Mouse (Mus musculus) heart, embryonic 10.5 days (tissue): ENCODE results near the gene Osbpl5. TPM values are rescaled to one million over a fixed set of nuclear protein-coding genes. Genes with fewer than 3 reads are reported as not detected.

ENCODE experiments used
- DNase-seq: peaks from one replicate; pipeline ENCODE4 v3.0.0-alpha.2; 2017; ENCODE audit warnings: low spot score
- H3K27ac ChIP-seq: fragments of 300-500 bp; sonication (generic); 2 replicates; pipeline ENCODE4 v1.5.1; 2016; ENCODE audit warnings: mild to moderate bottlenecking
- H3K27me3 ChIP-seq: fragments of 300-500 bp; sonication (generic); 2 replicates; pipeline ENCODE4 v1.6.1; 2016; ENCODE audit warnings: mild to moderate bottlenecking; ENCODE audit not compliant: poor library complexity, insufficient read depth, severe bottlenecking
- H3K36me3 ChIP-seq: fragments of 300-500 bp; sonication (generic); 2 replicates; pipeline ENCODE4 v1.6.1; 2016; ENCODE audit warnings: mild to moderate bottlenecking, moderate library complexity
- H3K4me1 ChIP-seq: fragments of 300-500 bp; sonication (generic); 2 replicates; pipeline ENCODE4 v1.6.1; 2016; ENCODE audit warnings: mild to moderate bottlenecking
- H3K4me3 ChIP-seq: fragments of 300-500 bp; sonication (generic); 2 replicates; pipeline ENCODE4 v1.5.1; 2016; ENCODE audit warnings: mild to moderate bottlenecking, moderate library complexity
- H3K9me3 ChIP-seq: fragments of 300-500 bp; sonication (generic); 2 replicates; pipeline ENCODE4 v1.6.1; 2016; ENCODE audit warnings: mild to moderate bottlenecking, moderate library complexity
- WGBS: fragments of 180-500 bp; shearing (Covaris S2); methylation state at CpG from one replicate; pipeline ENCODE4 v1.1.7; 2016; 5-methylcytosine and 5-hydroxymethylcytosine counted together
- polyA plus RNA-seq: library from polyadenylated mRNA; unstranded; fragments of >200 nt; fragmentation: Nextera tagmentation; extraction: Ambion mirVana; gene quantifications from 2 replicates; pipeline ENCODE4 v1.2.1, GENCODE M21; 2016

Gene Osbpl5
- polyA plus RNA-seq, result 19.0 and 29.2 TPM in 2 replicates

DNA sequence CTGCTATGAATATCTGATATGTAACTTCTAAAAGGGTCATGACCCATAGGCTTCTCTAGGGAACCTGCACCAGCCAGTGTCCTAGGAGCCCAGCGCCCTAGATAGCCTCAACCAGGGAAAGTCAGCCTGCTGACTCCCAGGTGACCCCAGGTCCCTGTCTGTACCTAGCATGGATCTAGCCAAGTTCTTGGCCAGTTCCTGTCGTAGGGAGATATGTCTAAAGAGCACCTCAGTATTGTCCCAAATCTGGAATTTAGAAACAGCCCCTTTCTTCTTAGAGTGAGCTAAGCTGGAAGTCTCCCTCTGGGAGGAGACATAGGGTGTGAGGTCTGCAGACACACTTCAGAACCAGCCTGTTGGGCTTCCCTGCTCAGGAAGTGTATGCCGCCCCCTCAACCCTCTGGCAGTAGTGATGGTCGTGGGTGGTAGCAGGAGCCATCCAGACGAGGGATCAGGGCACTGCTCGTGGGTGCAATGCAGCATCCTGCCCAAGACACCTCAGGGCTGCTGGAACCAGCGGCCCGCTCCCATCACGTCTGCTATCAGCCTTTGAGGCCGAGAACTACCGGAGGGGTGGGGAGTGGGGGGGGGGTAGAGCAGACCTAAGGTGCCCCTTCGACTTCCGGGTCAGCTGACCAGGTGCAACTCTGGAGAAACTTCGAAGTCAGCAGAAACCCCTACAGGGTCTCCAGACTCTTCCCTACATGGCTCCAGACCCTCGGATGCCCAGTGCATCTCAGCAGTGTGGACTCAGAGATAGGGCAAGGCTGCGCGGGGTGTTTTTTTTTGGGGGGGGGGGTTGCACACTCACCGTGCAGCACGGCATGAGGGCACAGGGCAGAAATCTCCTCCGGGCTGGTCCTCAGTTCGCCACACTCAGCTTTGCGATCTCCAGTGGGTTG is at the start of gene Osbpl5:
Gene Osbpl5 (minus strand): TSS at position 861 of the 902 bp plus-strand sequence.
- Histone ChIP-seq H3K27me3 (peaks cover 74% of the 10 kb centered on the region), H3K27ac (peak within 1 kb of the TSS; percentile 26; the same call in 1 of the 2 replicates), H3K4me3 (peak within 1 kb of the TSS; percentile 54), H3K9me3 (no peaks in the 10 kb centered on the region), H3K36me3 (no peaks in the 10 kb centered on the region), H3K4me1 (peaks cover 37% of the 10 kb centered on the region)
- WGBS, result 22% methylated on average over 22 of the region's 22 CpGs
- DNase-seq, result no peak

DNA sequence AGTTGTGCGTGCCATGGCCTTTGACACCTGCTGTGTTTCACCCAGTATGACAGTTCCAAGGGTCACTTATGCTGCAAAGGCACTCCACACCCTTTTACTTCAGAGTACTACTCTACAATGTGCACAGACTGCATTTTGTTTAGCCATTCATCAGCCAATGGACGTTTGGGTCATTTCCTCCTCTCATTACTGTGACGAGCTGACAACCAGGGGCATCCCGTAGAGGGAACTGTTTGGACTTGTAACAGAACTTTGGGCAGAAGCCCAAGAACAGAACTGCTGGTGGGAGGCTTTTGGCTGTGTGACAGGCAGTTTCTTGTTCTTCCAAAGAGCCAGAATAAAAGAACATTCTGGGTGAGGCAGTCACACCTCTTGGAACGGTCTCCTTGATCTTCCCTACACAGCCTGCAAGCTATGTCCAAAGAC is 48.4 kb upstream of the Osbpl5 start:
- no peak overlapping the region for H3K4me3 ChIP-seq
- no peak overlapping the region for H3K27ac ChIP-seq
- H3K4me1 ChIP-seq, result no peaks in the 10 kb centered on the region
- peaks cover 91% of the 10 kb centered on the region for H3K36me3 ChIP-seq
- H3K27me3 ChIP-seq, result no peaks in the 10 kb centered on the region
- no peak for DNase-seq
- WGBS, result 79% methylated on average over 5 of the region's 5 CpGs
- no peaks in the 10 kb centered on the region for H3K9me3 ChIP-seq

DNA sequence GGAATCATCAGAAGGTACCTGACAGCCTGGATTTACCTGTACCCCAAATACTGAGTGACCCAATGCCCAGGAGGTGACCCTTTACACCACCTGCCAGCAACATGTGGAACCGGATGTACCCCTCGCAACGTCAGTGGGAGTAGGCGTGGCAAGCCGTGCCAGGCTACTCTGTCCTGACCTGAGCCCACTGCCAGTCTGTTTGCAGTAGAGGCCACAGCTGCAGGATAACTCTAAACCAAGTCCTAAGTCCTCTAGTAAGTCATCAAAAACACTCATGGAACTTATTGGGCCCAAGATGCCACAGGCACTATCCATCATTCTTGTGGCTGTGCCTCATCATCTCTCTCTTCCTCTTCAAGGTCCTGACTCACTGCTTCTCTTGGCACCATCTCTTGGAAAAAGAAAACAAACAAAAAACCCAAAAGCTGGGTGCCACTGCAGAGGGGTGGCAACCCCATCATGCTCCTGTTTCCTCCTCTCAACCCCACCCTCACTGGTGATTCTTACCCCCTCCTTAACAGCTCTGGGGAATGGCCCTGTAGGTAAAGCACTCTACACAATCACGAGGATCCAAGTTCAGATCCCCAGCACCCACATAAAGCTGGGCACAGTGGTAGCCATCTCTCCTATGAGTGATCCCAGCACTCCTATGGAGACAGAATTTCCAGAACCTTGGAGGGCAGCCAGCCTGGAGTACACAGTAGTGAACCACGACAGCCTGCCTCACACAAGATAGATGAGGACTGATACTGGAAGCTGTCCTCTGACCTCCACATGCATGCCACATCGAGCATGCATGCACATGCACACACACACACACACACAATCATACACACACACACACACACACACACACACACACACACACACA is 44.6 kb upstream of the Osbpl5 start:
- Histone ChIP-seq H3K27ac (no peak overlapping the region), H3K4me3 (no peak overlapping the region), H3K9me3 (no peaks in the 10 kb centered on the region), H3K36me3 (peaks cover 90% of the 10 kb centered on the region), H3K4me1 (no peaks in the 10 kb centered on the region), H3K27me3 (no peaks in the 10 kb centered on the region)
- no peak for DNase-seq
- 87% methylated on average over 8 of the region's 8 CpGs for WGBS

DNA sequence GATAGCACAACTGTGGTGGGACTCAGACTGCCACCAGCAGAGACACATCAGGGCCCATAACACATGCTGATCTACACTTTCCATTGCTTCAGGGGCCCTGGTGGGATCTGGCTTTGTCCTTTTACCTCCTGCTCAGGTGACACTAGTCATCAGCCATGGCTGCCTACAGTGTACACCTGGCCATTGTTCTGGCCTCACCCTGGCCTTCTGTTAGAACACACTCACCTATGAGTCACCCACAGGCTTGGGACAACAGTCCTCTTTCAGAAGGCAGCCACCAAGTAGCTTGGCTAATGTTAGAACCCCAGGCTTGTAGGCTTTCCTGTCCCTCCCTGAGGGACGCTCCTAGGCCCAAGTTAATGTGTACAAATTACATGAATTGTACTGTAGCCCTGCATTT is 44.0 kb upstream of the Osbpl5 start:
- H3K27me3 ChIP-seq, result no peaks in the 10 kb centered on the region
- no peak overlapping the region for H3K27ac ChIP-seq
- no peak for DNase-seq
- H3K9me3 ChIP-seq, result no peaks in the 10 kb centered on the region
- 86% methylated on average over 1 of the region's 1 CpGs for WGBS
- H3K36me3 ChIP-seq, result peaks cover 90% of the 10 kb centered on the region
- no peaks in the 10 kb centered on the region for H3K4me1 ChIP-seq
- H3K4me3 ChIP-seq, result no peak overlapping the region

DNA sequence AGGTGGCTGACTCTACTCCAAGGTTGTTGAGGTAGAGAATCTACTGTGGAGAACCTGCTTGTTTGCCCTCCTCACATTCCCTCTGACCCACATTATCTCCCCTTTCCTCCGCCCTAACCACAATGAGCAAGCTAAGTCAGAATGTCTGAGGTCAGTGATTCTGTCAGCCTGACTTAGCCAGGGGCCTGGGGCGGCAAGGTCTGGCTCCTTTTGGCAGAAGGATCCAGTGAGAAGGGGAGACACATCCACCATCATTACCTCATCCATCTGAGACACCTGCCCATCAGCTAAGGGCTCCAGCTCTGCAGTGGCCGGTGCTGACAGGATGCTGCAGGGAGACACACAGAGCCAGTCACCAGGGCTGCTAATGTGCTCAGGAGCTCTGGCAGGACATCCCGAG is 42.0 kb upstream of the Osbpl5 start:
- no peak for DNase-seq
- no peak overlapping the region for H3K4me3 ChIP-seq
- H3K27me3 ChIP-seq, result no peaks in the 10 kb centered on the region
- no peak overlapping the region for H3K27ac ChIP-seq
- no peaks in the 10 kb centered on the region for H3K4me1 ChIP-seq
- peaks cover 87% of the 10 kb centered on the region for H3K36me3 ChIP-seq
- H3K9me3 ChIP-seq, result no peaks in the 10 kb centered on the region
- 85% methylated on average over 4 of the region's 4 CpGs for WGBS

DNA sequence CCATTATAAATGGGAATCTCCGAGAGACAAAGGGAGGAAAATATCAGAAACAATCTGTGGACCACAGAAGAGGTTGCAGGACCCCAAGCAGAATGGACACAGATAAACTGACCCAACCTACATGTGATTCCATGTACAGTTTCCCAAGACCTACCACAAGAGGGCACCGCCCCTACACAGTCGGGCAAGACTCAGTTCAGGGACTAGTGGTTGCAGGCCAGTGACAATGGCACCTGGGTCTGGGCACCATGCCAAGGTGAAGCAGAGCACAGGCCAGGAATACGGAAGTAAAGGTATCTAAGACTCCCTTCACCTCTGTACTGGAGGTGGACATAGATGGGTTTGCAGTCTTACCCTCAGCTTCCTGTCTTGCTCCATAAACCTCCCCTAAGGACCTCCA is 36.3 kb upstream of the Osbpl5 start:
- no peak overlapping the region for H3K4me3 ChIP-seq
- H3K9me3 ChIP-seq, result no peaks in the 10 kb centered on the region
- no peak overlapping the region for H3K27ac ChIP-seq
- DNase-seq, result no peak
- no peaks in the 10 kb centered on the region for H3K27me3 ChIP-seq
- H3K36me3 ChIP-seq, result peaks cover 32% of the 10 kb centered on the region
- H3K4me1 ChIP-seq, result no peaks in the 10 kb centered on the region
- WGBS, result 65% methylated on average over 4 of the region's 4 CpGs

DNA sequence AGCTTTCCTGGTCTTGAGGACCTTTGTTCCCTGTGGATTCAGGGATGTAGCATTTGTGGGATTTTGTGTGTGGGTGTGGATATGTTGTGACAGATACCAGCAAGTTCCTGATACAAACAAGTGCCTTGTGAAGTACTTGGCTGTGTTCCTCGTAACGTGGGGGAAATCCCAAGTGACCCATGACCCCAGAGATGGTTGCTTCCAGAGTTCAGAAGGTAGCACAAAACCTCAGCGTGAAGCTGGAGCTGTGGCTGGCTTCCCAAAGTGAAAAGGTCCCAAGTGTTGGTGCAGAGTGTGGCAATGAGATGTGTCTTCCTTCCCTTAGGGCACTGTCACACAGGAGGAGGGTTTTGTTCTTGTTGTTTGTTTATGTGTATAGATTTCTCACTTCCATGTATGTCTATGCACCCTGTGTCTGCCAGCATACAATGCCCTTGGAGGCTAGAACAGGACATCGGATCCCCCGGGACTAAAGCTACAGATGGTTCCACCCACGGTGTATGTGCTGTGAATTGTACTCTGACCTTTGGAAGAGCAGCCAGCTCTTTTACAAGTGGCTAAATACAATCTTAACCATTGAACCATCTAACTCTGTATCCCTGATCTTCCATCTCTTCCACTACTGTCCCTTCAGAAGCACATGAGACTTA is 35.7 kb upstream of the Osbpl5 start:
- Histone ChIP-seq H3K36me3 (peaks cover 26% of the 10 kb centered on the region), H3K4me1 (no peaks in the 10 kb centered on the region), H3K27ac (no peak overlapping the region), H3K9me3 (no peaks in the 10 kb centered on the region), H3K27me3 (no peaks in the 10 kb centered on the region), H3K4me3 (no peak overlapping the region)
- no peak for DNase-seq
- 77% methylated on average over 6 of the region's 6 CpGs for WGBS

DNA sequence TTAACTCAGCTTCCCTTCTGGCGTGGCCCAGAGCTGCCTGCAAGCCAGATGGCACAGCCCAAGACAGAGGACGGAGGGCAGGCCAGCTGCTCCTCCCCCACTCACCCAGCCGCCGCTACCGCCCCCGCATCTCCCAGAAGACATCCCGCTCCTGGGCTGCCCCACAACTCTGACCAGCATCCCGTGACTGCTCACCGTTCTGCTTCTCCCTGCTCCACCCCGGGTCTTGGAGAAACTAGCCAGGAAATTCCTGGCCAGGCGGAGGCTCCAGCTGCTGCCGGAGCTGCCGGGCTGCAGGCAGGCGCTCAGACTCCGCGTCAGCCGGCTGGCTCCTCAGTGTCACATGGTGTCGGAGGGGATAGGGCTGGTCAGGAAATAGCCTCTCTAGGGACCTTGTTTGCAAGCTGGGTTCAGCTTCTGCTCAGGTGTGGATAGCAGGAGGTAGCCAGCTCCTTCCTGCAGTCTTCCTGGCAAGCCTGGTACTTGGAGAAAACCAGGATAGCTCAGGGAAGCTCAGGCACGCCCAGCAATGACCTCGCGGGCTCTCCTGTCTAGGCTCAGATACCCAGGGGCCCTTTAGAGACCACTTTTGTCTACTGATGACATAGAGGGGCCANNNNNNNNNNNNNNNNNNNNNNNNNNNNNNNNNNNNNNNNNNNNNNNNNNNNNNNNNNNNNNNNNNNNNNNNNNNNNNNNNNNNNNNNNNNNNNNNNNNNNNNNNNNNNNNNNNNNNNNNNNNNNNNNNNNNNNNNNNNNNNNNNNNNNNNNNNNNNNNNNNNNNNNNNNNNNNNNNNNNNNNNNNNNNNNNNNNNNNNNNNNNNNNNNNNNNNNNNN is 27.4 kb upstream of the Osbpl5 start, which contains the start of gene Mrgpre:
Gene Mrgpre (minus strand): TSS at position 505 of the 834 bp plus-strand sequence.
- Histone ChIP-seq H3K9me3 (no peaks in the 10 kb centered on the region), H3K4me3 (peak within 1 kb of the TSS; percentile 64), H3K36me3 (0 out of 2 replicates have a peak, but pooled peaks cover 4% of the 10 kb centered on the region), H3K27ac (peak within 1 kb of the TSS; percentile 82), H3K4me1 (peaks cover 26% of the 10 kb centered on the region), H3K27me3 (peaks cover 37% of the 10 kb centered on the region)
- under 1% methylated on average over 20 of the region's 21 CpGs for WGBS
- DNase-seq, result peak; percentile 92

DNA sequence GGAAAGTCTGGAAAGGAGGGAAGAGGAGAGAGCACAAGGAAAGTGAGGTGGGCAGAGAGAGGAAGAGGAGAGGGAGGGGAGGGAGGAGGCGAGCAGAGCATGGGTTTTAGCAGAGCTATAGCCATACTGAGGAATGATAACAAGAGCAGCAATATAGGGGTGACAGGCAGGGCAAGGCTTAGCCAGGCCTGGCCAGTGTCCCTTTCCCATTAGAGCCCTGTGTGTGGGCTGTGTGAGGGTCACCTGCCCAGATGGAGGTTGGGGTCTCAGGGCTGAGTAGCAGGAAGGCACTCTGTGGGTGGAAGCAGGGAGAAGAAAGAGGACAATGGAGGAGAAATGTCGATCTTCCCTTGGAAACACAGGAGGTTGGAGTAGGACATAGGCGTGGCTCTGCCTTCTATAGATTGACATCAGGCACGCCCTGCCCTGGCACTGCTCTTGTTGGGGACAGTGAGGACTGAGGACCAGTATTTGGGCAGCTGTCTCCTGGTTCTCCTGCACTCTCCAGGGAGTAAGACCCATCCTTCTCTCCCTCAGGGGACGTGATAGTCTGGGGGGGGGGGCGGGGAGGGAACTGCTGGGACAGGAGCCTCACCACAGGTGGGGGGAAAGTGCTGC is 26.7 kb upstream of the Osbpl5 start:
- DNase-seq, result no peak
- Histone ChIP-seq H3K9me3 (no peaks in the 10 kb centered on the region), H3K27ac (peak overlapping the region; percentile 82), H3K4me1 (peaks cover 26% of the 10 kb centered on the region), H3K4me3 (peak overlapping the region; percentile 64), H3K27me3 (peaks cover 37% of the 10 kb centered on the region), H3K36me3 (0 out of 2 replicates have a peak, but pooled peaks cover 4% of the 10 kb centered on the region)
- WGBS, result 11% methylated on average over 6 of the region's 6 CpGs

DNA sequence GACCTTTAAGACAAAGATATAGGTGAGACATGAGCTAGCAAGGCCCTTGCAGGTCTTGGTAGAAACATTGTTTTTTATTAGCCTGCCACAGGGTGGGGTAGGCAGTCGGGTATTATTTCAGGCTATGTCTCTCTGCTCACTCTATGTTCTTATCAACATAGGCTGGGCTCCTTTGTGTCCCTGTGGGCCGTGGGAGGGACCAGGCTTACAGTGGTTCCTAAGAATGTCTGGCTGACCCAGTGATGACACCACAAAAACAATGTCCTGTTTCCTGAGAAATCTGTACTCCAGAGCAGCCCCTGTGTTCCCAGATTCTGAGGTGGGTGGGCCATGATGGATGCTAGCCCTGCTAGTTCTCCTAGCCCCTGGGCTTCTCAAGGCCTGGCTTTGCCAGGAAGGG is 20.6 kb upstream of the Osbpl5 start:
- Histone ChIP-seq H3K4me3 (no peak overlapping the region), H3K4me1 (0 out of 2 replicates have a peak, but pooled peaks cover 7% of the 10 kb centered on the region), H3K27me3 (peaks cover 27% of the 10 kb centered on the region), H3K36me3 (0 out of 2 replicates have a peak, but pooled peaks cover 4% of the 10 kb centered on the region), H3K9me3 (no peaks in the 10 kb centered on the region), H3K27ac (no peak overlapping the region)
- DNase-seq, result no peak
- WGBS, result 33% methylated on average over 2 of the region's 2 CpGs

DNA sequence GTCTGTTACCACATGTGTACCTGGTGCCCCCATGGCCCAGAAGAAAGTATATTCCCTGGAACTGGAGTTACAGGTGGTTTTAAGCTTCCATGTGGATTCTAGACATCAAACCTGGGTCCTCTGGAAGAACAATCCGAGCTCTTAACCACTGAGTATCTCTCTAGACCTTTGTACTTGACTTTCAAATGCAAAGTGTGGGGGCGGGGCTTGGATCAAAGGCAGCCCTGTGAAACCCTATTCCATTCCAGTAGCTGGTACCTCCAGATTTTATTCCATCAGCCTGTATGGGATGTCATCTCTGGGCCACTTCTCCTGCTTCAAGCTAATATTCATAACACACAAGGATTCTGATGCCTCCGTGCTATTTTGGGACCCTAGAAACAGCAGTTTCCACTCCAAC is 19.4 kb upstream of the Osbpl5 start:
- H3K27ac ChIP-seq, result no peak overlapping the region
- peaks cover 15% of the 10 kb centered on the region for H3K27me3 ChIP-seq
- DNase-seq, result no peak
- H3K36me3 ChIP-seq, result 0 out of 2 replicates have a peak, but pooled peaks cover 4% of the 10 kb centered on the region
- no peak overlapping the region for H3K4me3 ChIP-seq
- H3K9me3 ChIP-seq, result no peaks in the 10 kb centered on the region
- WGBS, result 29% methylated on average over 3 of the region's 3 CpGs
- H3K4me1 ChIP-seq, result 0 out of 2 replicates have a peak, but pooled peaks cover 7% of the 10 kb centered on the region
